Mouse (Mus musculus) brain, embryonic 18.5 days (tissue): ENCODE data around the gene Prdm5.

Source experiments
- DNase-seq: peaks from one replicate; pipeline ENCODE4 v3.0.0-alpha.2; 2012; ENCODE audit warnings: low read depth, low spot score

Prdm5 gene

DNA sequence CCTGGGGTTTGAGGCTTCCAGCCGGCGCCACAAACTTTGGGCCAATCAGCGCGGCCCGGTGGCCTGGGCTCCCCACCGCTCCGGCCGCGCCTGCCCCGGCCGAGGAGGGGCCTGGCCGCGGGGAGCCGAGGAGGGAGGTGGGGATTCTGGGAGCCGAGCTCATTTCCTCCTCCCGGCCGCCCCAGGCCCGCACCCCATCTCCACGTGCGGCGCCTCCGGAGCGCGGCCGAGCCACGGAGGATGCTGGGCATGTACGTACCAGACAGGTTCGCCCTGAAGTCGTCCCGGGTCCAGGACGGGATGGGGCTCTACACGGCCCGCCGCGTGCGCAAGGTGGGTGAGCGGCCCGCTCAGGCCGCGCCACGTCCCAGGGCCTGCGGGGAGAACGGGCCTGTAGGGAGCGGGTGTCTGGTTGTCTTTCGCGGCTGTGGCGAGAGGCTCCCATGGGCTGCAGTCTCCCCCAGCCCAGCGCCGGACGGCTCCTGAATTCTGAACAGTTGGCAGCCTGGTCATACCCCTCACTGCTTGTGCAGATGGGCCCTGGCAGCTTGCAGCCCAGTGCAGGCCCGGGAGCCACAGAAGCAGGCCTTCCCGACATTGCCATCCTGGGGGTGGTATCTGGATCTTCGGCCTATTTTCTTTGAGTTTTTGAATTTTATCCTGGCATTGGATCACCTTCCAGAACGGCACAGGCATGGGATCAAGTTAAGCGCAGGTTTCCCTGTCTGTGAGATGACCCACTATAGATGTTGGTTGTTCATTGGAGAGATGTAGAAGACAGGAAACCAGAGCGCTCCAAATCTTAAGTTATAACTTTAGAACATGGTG is at the start of gene Prdm5:
Gene Prdm5, plus strand, starts transcription at position 128 of the 828 bp plus-strand sequence.
- DNase-seq = no peak

DNA sequence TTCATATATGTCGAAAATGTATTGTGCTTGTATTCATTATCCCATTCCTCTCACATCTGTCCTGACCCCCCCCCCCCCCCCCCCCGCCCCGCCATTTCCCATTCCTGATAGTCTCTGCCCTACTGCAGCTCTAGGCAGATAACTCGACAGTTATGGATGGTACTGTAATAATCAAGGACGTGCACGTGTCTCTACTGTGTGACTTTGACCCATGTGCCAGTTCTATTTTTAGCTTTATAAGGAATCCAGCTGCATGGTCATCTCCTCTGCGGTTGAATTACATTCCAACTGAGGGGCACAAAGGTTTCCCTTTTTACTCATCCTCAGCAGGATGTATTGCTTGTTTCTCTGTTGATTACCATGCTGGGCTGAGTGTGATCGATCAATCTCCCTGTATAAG is 39.3 kb upstream of the Prdm5 start:
- no peak for DNase-seq

DNA sequence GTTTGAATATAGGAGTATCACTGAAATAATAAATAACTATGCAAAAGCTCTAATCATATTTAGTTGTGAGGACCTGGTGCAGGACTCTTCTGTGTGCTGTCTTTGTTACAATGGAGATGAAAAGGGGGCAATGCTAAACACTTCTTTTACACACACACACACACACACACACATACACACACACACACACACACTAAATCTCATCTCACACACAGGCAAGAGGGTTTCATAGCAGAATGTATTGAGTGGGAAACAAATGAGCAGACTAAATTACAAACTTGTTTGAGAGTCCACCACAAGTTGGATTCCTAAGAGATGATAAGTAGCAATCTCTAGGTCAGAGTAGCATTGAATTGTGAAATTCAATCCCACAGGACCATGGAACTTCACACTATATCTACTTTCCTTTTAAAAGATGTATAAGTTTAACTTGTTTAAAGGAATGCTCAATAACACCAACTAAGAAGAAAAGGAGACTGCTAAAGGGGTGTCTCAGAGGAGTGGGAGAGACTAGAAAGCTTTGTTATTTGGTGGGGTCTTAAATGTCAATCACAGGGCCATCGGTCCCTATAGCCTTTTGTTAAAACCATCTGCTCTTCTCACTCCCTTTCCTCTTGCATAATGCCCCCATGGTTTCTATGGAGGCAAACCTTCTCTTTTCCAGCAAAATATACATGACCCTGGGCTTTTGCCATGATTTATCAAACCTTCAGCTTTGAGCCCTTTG is 35.5 kb upstream of the Prdm5 start:
- DNase-seq = no peak

DNA sequence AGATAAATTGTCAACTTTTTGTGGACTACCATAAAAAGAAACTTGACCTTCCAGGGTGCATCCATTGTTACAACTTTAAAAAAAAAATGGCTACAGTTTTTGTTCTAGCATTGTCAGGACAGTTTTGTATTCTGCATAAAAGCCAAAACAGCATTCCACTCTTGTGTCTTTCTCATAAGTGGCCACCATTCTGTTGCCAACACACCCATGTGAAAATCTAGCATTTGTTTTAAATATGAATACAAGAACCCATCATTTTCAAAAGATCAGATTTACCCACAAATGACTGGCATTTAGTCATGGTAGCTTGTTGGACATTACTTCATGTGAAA is 35.0 kb upstream of the Prdm5 start:
- no peak for DNase-seq

DNA sequence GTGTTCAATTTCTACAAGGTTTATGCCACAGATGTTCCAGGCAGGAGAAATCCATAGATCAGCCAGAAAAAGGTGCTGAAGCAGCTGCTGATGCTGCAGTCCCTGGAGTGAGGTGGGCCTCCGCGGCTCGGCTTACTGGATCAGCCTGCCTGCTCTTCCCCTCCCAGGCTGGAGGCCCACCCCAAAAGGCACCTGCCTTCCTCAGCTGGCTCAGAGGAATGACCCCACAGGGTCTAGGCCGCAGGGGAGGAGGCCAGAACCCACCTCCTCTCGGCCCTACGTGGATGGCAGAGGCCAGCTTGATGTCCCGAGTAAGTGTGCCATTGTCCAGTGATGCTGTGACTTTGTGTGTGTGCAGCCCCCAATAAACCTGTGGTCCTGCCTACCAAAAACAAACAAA is 20.6 kb upstream of the Prdm5 start:
- no peak for DNase-seq

DNA sequence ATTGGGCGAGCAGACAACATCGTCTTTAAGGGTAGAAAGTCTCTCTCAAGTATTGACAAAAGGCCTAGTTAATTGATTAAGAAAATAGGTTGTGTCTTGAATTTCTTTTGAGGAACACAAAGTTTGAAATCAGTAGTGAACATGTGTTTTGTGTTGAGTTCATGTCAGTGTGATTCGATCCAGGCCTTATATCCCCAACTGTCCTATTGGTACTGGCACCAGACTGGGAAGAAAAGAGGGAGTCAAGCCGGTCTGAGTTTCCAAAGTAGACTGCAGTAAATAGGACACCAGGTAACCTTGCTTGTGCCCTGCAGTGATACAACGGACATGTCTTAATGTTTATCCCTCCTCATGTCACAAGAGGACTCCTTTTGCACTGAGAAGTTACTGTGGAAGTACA is 19.6 kb upstream of the Prdm5 start:
- no peak for DNase-seq

DNA sequence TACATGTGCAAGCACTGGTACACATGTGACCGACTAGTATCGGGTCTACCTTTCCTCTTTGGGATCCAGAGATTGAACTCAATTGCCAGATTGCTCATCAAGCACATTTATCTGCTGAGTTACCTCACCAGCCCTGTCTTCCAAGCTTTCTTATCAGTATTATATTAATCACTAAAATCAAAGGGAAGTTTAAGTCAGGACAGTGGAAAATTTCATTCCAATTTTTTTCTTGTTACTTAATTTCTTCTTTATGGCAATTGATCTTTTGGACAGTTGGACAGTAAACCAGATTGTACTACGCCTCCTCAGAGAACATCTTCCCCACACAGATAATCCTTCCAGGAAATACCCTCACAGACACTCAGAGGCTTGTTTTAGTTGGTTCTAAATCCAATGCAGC is 18.7 kb upstream of the Prdm5 start:
- no peak for DNase-seq

DNA sequence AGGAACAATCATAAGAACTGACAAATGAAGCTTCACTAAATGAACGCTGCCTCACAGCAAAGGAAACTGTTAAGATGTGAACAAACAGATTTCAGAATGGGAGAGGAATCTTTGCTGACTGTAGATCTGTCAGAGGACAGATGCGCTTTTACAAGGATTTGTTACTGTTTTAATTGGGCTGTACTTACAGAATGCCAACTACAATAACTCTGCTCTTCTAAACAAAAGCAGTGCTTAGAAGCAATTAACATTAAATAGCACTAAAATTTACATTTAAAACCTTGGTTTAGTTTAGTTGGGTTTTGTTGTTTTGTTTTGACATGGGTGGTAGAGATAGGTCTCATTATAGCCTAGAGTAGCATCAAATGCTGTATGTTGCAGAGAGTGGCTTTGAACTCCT is 14.3 kb upstream of the Prdm5 start:
- DNase-seq = no peak

DNA sequence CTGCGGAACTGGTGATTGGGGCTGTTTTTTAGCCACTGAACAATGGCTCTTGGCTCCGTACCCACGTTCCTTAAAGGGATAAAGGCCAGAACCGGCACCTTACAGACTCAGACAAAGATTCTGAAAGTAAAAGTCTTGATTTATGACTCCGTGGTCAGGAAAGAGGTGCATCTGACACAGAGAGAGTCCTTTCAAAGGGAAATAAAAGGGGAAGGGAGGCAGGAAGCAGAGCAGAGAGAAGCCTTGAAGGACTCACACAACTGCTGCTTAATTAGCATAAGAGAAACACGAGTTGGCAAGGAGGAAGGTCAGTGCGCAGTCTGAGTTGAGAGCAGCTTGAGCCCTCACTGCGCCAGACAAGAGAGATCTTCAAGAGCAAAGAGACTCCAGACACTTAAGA is 13.7 kb upstream of the Prdm5 start:
- no peak for DNase-seq

DNA sequence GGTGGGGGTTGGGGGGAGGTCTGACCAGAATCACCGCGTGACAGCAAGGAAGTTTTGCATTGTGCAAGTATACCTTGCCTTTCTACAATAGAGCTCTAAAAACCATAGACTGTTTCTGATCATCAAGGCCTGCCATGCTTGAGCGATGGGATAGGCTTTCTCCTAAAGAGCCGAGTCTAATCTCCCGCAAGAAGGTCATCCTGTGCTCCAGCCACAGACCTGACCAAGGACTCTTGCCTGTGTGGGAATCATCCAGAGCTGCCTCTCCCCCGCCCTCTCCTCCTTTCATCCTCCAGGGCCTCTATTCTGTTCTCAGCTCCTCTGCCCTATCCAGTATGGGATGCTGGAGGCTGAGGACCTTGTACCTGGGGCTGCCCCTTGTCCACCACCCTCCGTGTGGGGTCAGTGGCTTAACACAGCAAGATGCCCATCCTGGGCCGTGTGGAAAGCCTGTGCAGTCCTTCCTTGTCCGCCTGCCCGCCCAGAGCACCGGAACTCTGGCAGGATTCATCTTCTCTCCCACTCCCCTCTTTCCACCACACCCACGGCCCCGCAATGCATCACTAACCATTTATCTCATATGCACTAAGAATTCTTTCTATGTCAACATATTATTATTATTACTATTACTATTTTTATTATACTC is 12.9 kb upstream of the Prdm5 start:
- DNase-seq = no peak

DNA sequence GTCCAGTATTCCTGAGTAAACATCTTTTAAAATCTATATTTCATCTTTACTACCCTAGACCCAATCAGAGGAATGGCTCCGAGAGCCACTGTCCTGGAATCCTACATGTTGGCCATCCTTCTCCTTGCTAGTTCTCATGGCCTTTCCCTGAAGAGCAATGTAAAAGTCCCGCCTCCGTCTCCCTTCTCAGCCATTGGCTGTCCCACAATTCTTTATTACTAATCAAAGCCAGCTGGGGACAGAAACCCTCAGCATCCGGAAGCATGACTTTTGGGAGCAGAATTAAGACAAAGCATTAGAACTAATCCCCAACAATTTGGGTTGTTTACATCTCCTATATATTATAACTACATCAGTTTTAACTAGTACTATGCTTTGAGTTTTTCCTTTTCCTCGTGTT is 10.9 kb upstream of the Prdm5 start:
- DNase-seq = no peak

DNA sequence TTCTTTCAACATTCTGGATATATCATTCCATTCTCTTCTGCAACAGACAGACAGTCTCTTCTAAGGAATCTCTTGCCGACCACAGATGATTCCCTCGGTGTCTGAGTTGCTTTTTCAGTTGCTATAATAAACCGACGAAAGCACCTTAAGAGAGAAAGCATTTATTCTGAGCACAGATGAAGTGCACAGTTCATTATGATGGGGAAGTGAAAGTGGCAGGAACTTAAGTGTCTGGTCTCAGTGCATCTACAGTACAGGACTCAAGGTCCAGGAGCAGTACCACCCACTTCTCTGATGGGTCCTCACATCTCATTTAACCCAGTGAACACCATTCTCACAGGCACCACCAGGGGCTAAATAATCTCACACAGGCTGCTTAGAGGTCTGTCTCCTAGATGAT is 5.2 kb upstream of the Prdm5 start:
- no peak for DNase-seq

DNA sequence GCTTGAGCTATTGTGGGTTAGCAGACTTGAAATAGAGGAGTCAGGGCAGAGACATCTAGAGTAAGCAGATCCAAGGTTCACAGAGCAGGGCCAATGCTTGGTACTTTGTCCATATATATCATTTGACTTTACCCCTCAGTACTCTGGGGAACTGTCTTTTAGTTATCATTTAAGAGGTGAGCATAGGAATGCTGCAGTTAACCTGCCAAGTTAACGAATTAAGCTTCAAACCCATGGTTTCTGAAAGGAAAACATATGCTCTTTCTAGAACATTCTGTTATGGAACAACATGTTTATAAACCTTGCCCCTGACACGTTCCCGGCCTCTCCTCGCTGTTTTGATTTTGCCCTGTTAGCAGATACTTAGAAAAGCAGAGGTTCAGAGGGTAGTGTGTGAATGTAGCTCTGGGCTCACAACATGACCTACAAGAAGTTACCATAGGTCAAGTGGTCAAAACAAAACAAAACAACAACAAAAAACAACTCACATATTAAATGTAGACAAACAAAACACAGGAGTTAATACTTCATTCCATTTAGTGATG is 973 bp downstream of the Prdm5 start:
- DNase-seq = no peak

DNA sequence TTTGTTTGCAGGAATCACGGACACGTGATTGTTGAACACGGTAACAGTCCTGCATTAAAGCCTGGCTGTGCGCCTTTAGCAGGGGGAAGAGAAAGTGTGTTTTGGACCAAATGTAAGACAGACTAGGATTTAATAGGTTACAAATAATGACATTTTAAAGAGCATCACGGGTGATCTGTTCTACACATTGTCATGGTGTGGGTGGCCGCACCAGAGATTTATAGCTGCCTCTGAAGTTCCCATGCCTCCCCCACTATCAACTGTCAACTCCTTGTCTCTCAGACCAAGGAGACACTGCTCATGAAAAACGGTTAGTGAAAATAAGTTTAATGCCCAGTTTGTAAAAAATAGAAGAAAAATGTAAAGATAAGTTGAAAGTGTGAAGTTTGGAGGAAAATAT is 2.7 kb downstream of the Prdm5 start:
- DNase-seq = no peak

DNA sequence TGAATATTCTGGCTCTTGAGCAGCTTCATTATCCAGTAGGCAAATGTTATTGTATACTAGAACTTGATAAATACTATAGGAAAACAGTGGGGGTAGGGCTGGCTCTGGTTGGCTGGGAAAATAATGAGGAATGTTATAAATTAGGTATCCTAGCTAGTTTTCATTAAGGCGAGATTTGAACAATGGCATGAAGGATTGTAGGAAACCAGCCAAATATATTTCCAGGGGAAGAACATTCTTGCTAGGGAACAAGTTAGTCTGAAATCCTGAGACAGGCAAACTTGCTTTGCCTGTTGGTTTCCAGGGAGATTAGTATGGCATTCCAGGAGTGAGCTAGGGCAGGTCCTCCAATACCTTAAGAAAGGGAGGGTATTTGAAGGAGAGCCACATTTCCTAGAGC is 4.9 kb downstream of the Prdm5 start:
- DNase-seq = no peak

DNA sequence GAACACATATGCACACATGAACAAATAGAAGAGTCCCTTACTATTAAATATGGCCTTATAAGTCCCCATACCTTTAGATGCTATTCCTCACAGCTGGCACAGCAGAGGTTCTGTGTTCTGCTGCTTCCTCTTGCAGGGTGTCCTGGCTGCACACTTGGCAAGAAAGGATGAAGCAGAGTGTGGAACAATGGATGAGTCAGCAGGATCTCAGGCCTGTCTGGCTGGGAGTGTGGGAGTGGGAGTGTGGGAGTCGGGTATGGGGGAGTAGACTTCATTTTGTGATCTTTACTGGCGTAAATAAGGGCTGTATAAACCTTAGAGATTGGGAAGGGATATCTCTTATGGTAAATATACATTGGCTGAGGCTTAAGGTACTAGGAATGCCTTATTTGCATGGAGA is 14.1 kb downstream of the Prdm5 start:
- no peak for DNase-seq

DNA sequence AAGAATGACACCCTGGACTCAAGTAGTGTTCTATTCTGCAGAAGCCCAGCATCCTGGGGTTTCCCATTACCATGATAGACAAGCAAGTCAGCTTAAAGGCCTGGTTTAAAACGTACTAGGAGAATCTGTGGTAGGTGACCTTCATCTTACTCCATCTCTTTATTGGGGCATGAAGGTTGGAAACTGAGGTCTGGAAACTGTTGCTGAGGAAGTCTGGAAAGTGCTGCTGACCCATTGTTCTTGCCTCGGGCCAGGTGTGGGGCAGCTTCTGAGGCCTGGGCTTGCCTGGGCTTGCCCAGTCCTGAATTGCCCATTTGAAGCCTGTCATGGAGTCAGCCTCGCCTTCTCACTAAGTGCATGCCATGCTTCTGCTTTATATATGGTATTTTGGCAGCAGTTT is 17.8 kb downstream of the Prdm5 start:
- DNase-seq = no peak

DNA sequence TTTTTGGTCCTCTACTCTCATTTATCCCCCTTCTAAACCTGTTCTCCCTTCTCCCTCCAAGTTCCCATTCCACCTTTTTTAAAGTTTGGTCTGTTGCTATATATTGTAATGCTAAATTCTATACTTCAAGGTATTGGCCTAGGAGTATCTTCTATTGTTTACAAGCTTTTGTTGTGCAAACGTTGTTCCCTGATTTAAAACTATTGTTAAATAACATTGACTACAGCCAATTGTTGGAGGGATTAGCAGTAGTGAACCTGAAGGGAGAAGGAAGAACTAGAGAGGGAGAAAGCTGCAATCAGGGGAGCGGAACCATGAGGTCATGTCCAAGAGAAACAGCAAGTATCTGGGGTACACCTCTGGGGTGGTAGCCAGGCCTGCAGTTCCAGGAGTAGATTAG is 18.5 kb downstream of the Prdm5 start:
- DNase-seq = no peak

DNA sequence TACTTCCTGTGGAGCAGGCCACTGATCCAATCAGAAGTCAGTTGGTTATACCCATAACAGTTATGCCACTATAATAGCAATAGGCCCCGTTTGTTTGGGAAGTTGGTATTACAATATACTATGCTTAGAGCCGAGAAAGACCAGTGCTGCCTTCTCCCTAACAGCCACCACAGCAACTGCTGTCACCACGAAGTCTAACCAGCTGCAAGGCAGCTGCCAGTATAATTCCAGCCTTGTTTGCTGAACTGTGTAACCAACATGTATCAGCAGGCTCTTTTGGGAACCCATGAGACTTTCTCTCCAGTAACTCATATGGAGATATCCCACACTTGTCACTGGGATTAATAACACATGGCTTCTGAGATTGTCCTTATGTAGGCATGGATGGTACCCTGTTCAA is 19.6 kb downstream of the Prdm5 start:
- no peak for DNase-seq

DNA sequence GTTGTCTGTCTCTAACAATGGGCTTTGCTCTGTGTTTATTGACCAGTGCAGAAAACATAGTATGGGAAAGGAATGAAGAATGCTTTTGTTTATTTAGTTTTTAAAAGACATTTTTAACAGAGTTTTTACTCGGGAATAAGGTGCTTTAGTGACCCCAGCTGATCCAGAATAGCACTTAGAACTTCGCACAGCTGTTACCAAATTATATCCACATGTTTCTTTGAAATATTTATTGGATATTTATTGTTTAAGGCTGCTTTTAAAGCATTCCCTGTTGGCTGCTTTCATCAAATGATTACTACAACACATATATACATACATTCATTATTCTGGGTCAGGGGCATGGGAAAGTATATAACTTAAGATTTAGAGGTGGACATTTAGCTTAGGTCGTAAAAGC is 32.9 kb downstream of the Prdm5 start:
- DNase-seq = no peak

DNA sequence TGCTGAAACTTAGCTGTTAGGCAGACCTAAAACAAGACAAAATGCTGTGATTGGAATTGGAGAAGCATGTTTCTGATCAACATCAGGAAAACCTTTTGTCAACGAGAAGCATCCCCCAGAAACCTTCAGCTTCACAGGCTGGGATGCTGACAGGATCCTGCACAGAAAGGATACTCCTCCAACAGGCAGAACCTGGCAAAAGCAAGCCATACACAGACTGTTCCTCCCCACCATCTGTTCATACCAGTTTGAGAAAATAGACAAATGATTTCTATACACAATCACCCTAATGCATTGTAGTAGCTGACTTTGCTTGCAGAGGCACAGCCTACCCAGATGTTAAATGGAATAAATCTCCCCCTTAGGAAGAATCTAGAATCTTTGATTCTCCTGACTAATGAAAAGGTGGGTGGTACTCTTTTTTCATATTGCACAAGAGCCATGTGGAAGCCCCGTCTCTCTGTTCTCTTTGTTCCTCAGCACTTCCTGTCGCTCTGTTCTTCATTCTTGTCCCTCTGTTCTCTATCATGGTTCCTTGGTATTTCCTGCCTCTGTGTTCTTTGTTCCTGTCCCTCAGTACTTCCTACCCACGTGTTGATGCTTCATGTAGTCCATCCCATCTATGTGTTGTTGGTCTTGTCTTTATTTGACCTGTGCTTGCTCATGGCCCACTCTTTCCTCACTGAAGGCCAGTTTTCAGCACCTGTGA is 39.4 kb downstream of the Prdm5 start:
- no peak for DNase-seq

DNA sequence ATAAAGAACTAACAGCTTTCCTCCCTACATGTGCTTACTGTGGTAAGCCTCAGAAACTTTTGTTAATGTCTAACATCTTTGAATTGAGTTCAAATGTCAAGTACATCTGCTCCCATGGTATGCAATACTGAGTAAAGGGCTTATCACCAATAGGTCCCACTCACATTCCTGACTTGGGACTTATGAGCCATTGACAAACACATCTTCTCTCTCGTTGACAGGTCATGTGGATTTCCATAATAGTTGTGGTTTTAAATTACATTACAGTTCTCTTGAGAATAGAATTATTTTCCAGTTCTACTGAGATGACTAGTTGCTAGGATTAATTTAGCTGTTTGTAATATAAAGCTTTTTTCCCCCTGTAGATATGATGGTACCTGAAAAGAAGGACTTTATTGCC is 49.9 kb downstream of the Prdm5 start:
- DNase-seq = no peak
